Mouse (Mus musculus): ENCODE results near the gene Tlnrd1. TPM values are rescaled to one million over a fixed set of nuclear protein-coding genes. Genes with fewer than 3 reads are reported as not detected.

Gene Tlnrd1
- polyA plus RNA-seq, 1 experiment from 2014 or later, result 12.8 TPM

GRCm38 (mm10) chr7:83857921-83858320 lies 26.2 kb downstream of the Tlnrd1 start:
- Histone ChIP-seq H3K9me3 (replicated peaks; ENCODE audit: low read length) (no peaks in the 10 kb centered on the region), H3K4me3 (replicated peaks; ENCODE audit: low read depth, low read length) (no peak overlapping the region), H3K9ac (ENCODE audit: low read depth, low read length) (no peak overlapping the region), H3K36me3 (ENCODE audit: insufficient read depth, low read length) (no peaks in the 10 kb centered on the region), H3K4me2 (ENCODE audit: low read length) (no peak overlapping the region), H3K27me3 (ENCODE audit: insufficient read depth, low read length) (no peaks in the 10 kb centered on the region), H3K27ac (no peak overlapping the region), H3K4me1 (replicated peaks; ENCODE audit: insufficient read depth, low read length) (no peaks in the 10 kb centered on the region)
- ATAC-seq (replicated peaks; ENCODE audit: low FRiP score, low read depth) (no peak), DNase-seq (ENCODE audit: low spot score) (no peak)
- TF ChIP-seq CTCF (IDR thresholded peaks at IDR 0.05; ENCODE audit: low read depth), result no peak
- WGBS, result 95% methylated on average over 3 of the region's 3 CpGs

- TF ChIP-seq CTCF (IDR thresholded peaks at IDR 0.05; ENCODE audit: low read depth), result no peak
- Histone ChIP-seq H3K27ac (no peak overlapping the region), H3K9me3 (replicated peaks; ENCODE audit: low read length) (no peaks in the 10 kb centered on the region), H3K4me3 (replicated peaks; ENCODE audit: low read depth, low read length) (no peak overlapping the region), H3K9ac (ENCODE audit: low read depth, low read length) (no peak overlapping the region), H3K27me3 (ENCODE audit: insufficient read depth, low read length) (no peaks in the 10 kb centered on the region), H3K4me1 (replicated peaks; ENCODE audit: insufficient read depth, low read length) (no peaks in the 10 kb centered on the region), H3K36me3 (ENCODE audit: insufficient read depth, low read length) (no peaks in the 10 kb centered on the region), H3K4me2 (ENCODE audit: low read length) (no peak overlapping the region)
- no peak for ATAC-seq (replicated peaks; ENCODE audit: low FRiP score, low read depth)
- WGBS, result 92% methylated on average over 2 of the region's 2 CpGs
- DNase-seq (ENCODE audit: low spot score), result no peak
Measured at GRCm38 (mm10) chr7:83857208-83857488, 27.0 kb downstream of the Tlnrd1 start.

GRCm38 (mm10) chr7:83856353-83857207 lies 27.5 kb downstream of the Tlnrd1 start:
- no peaks in the 10 kb centered on the region for H3K9me3 ChIP-seq (replicated peaks; ENCODE audit: low read length)
- H3K9ac ChIP-seq (ENCODE audit: low read depth, low read length), result no peak overlapping the region
- no peak overlapping the region for H3K4me2 ChIP-seq (ENCODE audit: low read length)
- no peaks in the 10 kb centered on the region for H3K27me3 ChIP-seq (ENCODE audit: insufficient read depth, low read length)
- H3K27ac ChIP-seq, result no peak overlapping the region
- no peaks in the 10 kb centered on the region for H3K4me1 ChIP-seq (replicated peaks; ENCODE audit: insufficient read depth, low read length)
- H3K36me3 ChIP-seq (ENCODE audit: insufficient read depth, low read length), result no peaks in the 10 kb centered on the region
- 64% methylated on average over 9 of the region's 9 CpGs for WGBS
- H3K4me3 ChIP-seq (replicated peaks; ENCODE audit: low read depth, low read length), result no peak overlapping the region
- DNase-seq (ENCODE audit: low spot score) (no peak), ATAC-seq (replicated peaks; ENCODE audit: low FRiP score, low read depth) (no peak)
- no peak for TF ChIP-seq CTCF (IDR thresholded peaks at IDR 0.05; ENCODE audit: low read depth)

GRCm38 (mm10) chr7:83855203-83855602 lies 28.9 kb downstream of the Tlnrd1 start:
- WGBS, result 81% methylated on average over 1 of the region's 1 CpGs
- no peak for TF ChIP-seq CTCF (IDR thresholded peaks at IDR 0.05; ENCODE audit: low read depth)

GRCm38 (mm10) chr7:83852381-83853380 lies 31.4 kb downstream of the Tlnrd1 start:
- no peak overlapping the region for H3K27ac ChIP-seq
- ATAC-seq (replicated peaks; ENCODE audit: low FRiP score, low read depth), result no peak
- H3K27me3 ChIP-seq (ENCODE audit: insufficient read depth, low read length), result no peaks in the 10 kb centered on the region
- no peaks in the 10 kb centered on the region for H3K36me3 ChIP-seq (ENCODE audit: insufficient read depth, low read length)
- no peak for TF ChIP-seq CTCF (IDR thresholded peaks at IDR 0.05; ENCODE audit: low read depth)
- 0 out of 2 replicates have a peak, but pooled peaks cover 4% of the 10 kb centered on the region for H3K4me1 ChIP-seq (replicated peaks; ENCODE audit: insufficient read depth, low read length)
- H3K4me3 ChIP-seq (replicated peaks; ENCODE audit: low read depth, low read length), result no peak overlapping the region
- no peak overlapping the region for H3K4me2 ChIP-seq (ENCODE audit: low read length)
- DNase-seq (ENCODE audit: low spot score), result no peak
- H3K9ac ChIP-seq (ENCODE audit: low read depth, low read length), result no peak overlapping the region
- no peaks in the 10 kb centered on the region for H3K9me3 ChIP-seq (replicated peaks; ENCODE audit: low read length)
- 48% methylated on average over 5 of the region's 5 CpGs for WGBS

More at GRCm38 (mm10) chr7:83855203-83855602, 28.9 kb downstream of the Tlnrd1 start:
- DNase-seq (ENCODE audit: low spot score) (no peak), ATAC-seq (replicated peaks; ENCODE audit: low FRiP score, low read depth) (no peak)
- no peaks in the 10 kb centered on the region for H3K36me3 ChIP-seq (ENCODE audit: insufficient read depth, low read length)
- H3K27ac ChIP-seq, result no peak overlapping the region
- no peaks in the 10 kb centered on the region for H3K9me3 ChIP-seq (replicated peaks; ENCODE audit: low read length)
- H3K4me1 ChIP-seq (replicated peaks; ENCODE audit: insufficient read depth, low read length), result no peaks in the 10 kb centered on the region
- no peak overlapping the region for H3K4me3 ChIP-seq (replicated peaks; ENCODE audit: low read depth, low read length)
- no peaks in the 10 kb centered on the region for H3K27me3 ChIP-seq (ENCODE audit: insufficient read depth, low read length)
- no peak overlapping the region for H3K4me2 ChIP-seq (ENCODE audit: low read length)
- no peak overlapping the region for H3K9ac ChIP-seq (ENCODE audit: low read depth, low read length)
